Mouse (Mus musculus) urinary bladder, postnatal 4 days (tissue): Measurements from ENCODE around the gene Ift88.
"Not testable (repeated sequence)": the region's sequence is repeated elsewhere in the genome, so short reads cannot be mapped to it uniquely, and the experiment has no call there.

ENCODE experiments used
- DNase-seq, 2 experiments: peaks; one replicate each; pipeline ENCODE4 v3.0.0; 2021 to 2022; ENCODE audit warnings: low spot score in 2 of 2

Ift88 gene

DNA sequence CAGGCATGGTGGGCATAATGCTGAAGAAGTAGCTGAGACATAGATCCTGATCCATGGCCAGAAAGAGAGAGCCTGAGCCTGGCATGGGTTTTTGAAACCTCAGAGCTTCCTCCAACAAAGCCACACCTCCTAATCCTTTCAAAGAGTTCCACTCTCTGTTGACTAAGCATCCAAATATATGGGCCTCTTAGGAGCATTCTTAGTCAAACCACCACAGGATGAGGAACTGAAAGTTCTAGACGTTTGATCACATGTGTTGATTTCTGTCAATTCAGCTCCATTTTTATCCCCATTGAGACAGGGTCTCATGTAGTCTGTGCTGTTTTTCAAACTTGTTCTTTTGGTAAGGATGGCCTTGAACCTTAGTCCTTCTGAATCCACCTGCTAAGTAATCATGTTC, 28.7 kb downstream of the Ift88 start:
- no peak for DNase-seq

- no peak for DNase-seq
These were observed 36.0 kb downstream of the Ift88 start for GRCm38 (mm10) chr14:57459883-57460282.

GRCm38 (mm10) chr14:57460326-57460725, 36.5 kb downstream of the Ift88 start:
- not testable (repeated sequence) for DNase-seq

DNA sequence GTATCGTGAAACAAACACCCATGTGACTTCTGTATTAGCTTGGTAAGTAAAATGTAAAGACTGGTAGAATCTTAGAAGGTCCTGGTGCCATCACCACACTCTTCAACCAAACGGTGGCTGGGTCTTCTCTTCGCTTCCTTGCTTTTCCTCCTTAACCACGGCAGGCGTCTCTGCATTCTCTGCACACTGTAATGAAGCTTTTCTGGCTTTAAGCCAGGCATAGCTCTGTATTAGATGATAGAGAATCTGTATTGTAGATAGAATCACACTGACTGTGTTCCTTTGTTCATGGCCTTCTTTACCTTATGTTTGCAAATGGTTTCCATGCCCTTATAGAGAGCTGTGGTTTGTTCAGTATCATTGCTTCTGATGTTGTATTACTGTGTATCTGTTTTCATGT, 39.0 kb downstream of the Ift88 start:
- no peak for DNase-seq

DNA sequence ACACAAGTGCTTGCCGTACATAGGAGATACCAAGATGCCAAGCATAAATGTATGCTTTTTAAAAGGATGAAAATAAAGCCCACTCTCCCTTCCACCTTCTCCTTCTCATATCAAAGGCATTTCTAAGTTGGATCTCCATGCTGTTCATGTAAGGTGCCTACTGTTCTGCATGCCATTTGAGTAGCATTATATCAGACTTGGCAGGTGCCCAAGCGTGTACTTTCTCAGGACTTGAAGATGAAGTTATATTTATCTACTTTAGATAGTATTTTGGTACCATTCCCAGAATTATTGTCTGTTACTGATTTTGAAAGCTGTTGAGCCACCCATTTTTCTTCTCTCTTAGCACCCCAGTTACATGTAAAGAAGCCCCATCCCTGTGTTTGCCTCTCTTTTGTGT, 51.2 kb downstream of the Ift88 start:
- no peak for DNase-seq

DNA sequence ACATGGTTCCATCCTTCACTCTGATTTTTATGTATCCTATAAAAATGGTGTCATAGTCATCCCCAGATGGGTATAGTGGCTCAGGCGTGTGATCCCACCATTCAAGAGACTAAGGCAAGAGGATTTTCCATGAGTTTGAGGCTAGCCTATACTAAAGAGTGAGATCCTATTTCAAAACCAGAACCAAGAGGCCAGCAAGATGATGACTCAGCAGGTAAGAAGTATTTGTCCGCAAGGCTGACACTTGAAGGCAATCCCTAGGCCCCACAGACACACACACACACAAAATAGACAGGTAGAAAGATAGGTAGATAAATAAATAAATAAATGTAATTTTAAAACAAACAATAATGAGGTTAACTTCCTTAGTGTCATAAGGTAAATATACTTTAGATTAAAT, 58.4 kb downstream of the Ift88 start:
- no peak for DNase-seq

DNA sequence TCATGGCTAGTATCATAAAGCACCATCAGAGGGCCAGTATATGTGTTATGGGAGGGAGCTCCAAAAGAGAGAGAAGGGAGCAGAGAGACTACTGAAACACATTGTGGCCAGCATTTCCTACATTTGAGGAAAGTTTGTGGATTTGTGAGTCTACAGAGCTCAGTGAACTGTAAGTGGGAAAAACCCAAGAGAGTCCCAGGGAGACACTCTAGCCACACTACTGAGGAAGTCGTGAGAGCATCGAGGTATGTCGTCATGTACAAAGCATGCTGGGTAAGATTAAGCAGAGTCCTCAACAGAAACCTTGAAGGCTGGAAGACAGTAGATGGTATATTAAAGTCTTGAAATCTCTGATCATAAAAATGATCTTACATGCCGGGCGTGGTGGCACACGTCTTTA, 60.3 kb downstream of the Ift88 start:
- no peak for DNase-seq

DNA sequence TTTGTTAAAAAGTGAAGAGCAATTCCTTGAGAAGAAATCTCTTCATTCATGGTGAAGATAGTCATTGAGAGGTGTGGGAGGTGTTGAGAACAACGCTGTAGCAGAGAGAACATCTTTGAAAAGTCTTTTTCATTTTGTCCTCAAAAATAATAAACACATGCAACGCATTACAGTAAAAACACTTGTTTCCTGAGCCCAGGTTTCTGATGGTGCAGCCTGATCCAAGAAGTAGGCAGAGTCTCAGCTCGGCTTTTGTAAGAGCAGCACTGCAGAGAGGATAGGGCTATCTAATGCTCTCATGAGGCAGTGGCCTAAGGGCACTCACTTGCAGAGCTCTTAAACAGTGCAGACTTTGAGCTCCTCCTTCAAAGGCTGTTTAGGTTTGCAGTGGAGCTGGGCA, 65.8 kb downstream of the Ift88 start:
- DNase-seq: no peak

DNA sequence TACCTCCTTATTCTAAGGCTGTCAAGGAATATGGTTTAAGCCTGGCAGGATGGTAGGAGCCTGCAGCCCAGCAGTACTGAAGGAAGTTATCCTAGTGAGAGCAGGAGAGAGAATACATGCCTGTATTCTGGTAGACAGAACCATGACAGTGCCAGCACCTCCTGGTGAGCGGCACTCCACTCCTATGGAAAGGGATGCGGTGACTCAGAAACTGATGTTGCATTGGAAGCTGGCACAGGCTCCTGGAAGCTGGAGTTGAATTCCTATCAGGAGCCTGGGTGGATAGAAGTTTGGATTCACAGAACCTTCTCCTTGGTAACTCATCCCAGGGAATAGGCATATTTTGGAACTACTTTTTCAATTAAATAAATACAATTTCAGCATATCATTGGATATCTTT, 70.0 kb downstream of the Ift88 start:
- DNase-seq: no peak

- DNase-seq: peak in 1 of 2 experiments; percentile 12
These were observed 79.9 kb downstream of the Ift88 start for GRCm38 (mm10) chr14:57503729-57504128.

DNA sequence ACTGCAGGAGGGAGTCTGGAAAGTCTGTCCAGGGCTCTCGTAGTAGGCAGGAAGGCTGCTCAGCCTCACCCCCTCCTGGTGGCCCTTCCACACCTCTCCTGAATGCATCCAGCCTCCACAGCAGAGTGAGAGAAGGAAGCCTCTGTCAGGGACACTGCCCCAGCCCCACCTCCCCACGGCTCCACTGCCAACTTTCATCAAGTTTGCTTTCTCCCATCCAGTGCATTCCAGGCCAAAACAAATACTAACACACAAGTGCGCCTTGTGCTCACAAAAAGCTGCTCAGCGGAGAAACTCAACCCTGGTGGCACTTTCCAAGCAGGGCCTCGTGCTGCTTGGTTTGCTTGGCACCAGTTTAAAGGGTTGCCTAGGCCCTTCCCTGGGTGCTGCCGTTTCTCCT, 85.7 kb downstream of the Ift88 start:
- no peak for DNase-seq

DNA sequence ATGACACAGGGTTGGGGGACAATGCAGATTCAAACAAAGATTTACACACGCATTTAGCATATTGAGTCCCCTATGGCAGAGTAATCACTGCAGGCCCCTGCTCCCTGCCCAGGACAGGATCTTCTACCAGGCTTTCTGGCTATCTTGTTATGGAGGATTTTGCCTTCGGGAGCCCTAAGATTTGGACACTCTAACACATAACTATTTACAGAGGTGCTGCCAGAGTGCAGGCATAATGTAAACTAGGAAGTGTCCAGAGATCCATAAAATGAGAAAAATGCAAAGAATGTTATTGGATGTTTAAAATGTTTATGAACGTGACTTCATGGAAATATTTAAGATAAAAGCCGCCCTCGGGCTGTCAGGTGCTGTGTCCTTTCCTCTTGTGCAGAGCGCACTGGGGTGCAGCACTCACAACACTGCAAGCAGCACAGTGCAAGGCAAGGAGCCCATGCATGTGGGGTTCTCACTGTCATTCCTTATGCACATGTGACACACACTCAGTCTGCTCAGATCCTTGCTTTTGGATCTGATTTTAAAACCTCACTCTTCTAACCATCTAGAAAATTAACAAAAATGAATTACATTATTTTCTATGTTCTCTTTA, 91.4 kb downstream of the Ift88 start:
- no peak for DNase-seq

GRCm38 (mm10) chr14:57517001-57517400, 93.1 kb downstream of the Ift88 start:
- no peak for DNase-seq

DNA sequence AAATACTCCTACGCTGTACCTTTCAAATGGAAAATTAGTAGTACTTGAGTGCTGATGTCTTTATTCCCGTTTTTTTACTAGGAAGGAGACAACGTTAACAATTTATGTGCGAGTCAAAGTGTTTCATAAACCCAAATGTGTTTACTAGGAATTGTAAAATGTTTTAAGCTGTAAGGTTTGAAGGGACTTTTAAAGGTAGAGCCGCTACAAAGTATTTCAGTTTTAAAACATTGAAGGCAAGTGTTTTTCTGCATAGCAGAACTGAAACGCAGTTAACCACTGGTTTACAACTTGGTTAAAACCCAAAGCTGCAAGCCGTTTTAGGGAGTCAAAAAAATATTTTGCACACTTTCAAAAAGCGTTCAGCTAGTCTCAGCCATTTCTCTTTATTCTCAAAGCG, 99.9 kb downstream of the Ift88 start:
- DNase-seq: no peak

GRCm38 (mm10) chr14:57524671-57525387, 101.0 kb downstream of the Ift88 start, which contains the start of gene Il17d:
Il17d (plus strand) TSS chr14:57524777.
- DNase-seq: peak in 1 of 2 experiments; percentile 37

DNA sequence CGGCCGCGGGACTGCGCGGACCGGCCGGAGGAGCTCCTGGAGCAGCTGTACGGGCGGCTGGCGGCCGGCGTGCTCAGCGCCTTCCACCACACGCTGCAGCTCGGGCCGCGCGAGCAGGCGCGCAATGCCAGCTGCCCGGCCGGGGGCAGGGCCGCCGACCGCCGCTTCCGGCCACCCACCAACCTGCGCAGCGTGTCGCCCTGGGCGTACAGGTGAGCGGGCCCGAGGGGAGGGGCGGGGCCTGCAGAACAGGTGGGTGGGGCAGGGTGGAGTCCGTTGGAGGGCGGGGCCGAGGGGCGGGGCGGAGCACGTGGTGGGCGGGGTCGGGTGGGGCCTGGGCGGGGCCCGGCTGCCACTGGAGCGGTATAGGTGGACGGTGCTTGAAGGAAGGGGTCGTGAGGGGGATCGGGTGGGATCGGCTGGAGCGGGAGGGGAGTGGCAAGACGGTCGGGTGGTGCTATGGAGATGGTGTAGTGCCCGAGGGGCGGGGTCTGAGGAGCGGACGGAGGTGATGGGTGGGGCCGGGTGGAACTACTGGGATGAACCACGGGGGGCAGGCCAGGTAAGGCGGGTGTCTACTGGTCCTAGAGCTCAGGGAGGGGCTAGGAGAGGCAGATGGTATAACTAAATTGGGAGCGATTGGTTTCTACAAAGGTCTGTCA, 101.7 kb downstream of the Ift88 start:
- peak; percentile 70 to 75 for DNase-seq

- no peak for DNase-seq
These were observed 102.3 kb downstream of the Ift88 start for GRCm38 (mm10) chr14:57526050-57526623.

DNA sequence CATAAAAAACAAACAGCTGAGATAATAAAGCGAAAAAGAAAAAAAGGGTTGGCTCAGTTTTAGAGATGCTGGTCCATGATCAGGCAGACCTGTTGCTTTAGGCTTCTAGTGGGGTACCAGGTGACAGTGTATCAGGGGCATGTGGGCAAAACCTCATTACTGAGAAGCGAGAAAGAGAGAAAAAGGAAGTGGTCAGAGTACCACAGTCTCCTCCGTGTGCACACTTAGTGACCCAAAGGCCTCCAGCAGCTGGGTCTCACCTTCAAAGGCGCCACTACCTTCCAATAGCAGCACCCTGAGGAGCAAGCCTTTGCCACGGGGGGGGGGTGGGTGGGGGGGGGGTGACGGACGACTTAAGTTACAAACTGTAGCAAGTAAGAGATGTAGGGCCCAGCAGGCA, 103.3 kb downstream of the Ift88 start:
- DNase-seq: no peak

DNA sequence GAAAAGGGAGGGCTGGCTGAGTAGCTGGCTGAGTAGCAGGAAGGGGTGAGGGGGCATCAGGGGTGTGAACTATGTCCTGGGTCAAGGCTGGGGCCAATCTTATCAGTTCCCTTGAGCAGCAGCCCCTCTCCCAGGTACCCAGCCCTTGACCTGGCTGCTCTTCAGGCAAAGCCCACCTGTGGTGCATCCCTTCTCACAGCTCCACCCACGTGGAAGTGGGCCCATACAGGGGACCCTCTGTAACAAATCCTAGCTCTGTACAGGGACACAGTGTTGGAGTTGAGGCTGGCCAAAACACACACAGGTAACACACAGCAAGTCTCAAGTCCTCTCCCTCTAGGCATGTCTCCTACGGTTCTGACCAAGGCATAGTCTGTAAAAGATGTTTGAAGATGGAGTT, 103.7 kb downstream of the Ift88 start:
- no peak for DNase-seq

- no peak for DNase-seq
These were observed 105.4 kb downstream of the Ift88 start for GRCm38 (mm10) chr14:57529086-57529785.

DNA sequence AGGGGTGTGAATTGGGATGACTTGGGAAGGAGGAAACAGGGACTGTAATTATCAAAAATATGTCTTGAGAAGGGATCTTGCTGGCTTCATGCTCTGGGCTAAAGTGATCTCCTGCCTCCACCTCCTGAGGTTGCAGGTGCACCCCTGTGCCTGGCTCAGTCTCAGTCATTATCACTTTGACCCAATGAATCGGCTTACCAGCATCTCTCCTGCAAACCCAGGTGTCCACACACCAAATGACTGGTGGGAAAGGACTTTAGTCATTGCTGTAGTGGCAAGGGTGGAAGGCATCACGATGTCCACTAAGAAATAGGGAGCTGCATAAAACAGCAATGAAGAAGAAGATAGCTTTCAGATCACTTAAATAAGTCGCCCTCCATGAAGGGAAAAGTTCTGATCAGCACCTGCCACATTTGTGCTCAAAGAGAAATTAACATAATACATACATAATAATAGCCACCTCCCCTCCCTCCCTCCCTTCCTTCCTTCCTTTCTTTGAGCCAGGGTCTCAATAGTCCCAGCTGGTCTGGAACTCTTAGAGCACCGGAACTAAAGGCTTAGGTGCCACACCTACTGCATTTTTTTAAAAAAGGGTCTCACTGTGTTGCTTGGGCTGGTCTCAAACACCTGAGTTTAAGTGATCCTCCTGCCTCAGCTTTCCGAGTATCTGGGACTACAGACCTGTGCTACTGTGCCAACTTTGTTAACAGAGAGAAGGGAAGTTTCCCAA, 106.1 kb downstream of the Ift88 start:
- DNase-seq: no peak
